Mouse (Mus musculus): ENCODE measurements at regions not wholly inside any gene's neighbourhood (a gene's known extent, or its start where the extent isn't known, plus 50 kb on each side); places are given as distances from the start of the nearest gene placed in this dataset.

- DNase-seq (ENCODE audit: low read depth), result no peak
Measured at GRCm38 (mm10) chr3:78782766-78783165, 503.6 kb downstream of the Rapgef2 start.

- no peak for DNase-seq (ENCODE audit: low read depth)
Measured at GRCm38 (mm10) chr3:78755686-78756476, 530.4 kb downstream of the Rapgef2 start.

- no peak for DNase-seq (ENCODE audit: low read depth)
Measured at GRCm38 (mm10) chr3:78736111-78736510, 550.2 kb downstream of the Rapgef2 start.

DNA sequence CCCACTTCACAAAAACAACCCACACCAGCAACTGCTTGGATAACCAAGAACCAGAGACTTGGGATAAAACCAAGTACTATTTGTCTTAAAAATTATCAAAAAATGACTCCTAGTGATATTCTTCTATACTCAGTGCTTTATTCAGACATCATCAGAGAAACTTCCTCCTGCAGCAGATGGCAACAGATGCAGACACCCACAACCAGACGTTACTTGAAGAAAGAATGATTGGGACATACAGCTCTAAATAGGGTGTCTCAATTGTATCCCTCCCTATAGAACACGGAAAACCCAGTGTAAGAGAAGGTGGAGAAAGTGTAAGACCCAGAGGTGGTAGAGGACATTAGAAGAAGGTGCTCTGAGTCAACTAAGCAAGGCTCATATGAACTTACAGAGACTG is 569.6 kb downstream of the Rapgef2 start:
- DNase-seq (ENCODE audit: low read depth), result no peak

DNA sequence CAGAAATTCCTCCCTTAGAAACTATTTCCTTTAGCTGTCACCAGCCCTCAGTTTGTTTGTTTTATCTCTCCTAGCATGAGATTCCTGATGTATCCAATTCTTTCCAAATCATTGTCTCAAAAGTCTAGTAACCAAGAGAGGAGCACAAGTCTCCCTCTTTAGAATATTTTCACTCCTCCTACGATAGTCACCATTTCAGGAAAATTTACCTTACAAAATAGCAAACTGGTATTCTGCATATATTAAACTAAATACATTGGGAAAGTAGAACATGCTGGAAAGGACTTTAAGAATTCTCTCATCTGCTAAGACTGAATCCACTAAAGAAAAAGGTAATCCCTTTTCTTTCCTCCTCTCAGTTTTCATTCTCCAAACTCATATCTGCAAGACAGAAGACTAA is 578.6 kb downstream of the Rapgef2 start:
- no peak for DNase-seq (ENCODE audit: low read depth)

DNA sequence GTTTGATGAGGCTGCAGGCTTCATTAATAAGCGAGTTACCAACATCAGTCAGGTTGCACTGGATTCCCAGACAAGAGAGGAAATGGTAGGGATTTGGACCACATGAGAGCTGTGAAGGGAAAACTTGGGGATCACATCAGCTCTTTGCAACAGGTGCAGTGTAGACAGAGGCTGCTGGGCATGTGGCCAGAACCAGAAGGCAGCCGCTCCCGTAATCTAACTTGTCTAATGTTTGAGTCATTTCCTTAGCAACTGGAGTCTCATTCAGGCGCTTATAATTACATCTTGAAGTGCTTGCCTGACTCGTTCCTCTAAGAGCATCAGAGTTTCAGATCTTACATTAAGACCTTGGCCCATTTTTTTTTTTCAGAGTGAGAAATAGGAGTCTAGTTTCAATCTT is 587.4 kb downstream of the Rapgef2 start:
- no peak for DNase-seq (ENCODE audit: low read depth)

GRCm38 (mm10) chr3:78691499-78691898 is 594.8 kb downstream of the Rapgef2 start:
- no peak for DNase-seq (ENCODE audit: low read depth)

GRCm38 (mm10) chr3:78677656-78678055 is 608.7 kb downstream of the Rapgef2 start:
- DNase-seq (ENCODE audit: low read depth), result no peak

DNA sequence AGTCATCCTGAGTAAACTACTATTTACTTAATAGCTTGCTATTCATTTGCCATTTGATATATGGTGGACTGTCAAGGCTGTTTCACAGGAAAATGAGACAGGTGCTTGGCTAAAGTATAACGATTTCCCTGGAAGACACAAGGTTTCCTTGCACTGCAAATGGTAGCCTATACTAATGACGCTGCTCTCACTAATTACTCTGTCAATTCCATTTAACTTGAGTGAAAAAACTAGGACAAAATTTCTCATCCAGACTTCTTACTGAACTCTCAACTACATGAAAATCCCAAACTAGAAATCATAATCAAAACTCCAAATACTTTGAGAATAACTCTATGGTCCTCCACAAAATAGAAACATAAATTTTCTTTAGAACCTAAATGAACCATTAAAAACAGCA is 609.5 kb downstream of the Rapgef2 start:
- no peak for DNase-seq (ENCODE audit: low read depth)

GRCm38 (mm10) chr3:78674529-78675187 is 611.7 kb downstream of the Rapgef2 start:
- no peak for DNase-seq (ENCODE audit: low read depth)

- no peak for DNase-seq (ENCODE audit: low read depth)
Measured at GRCm38 (mm10) chr3:78668050-78668449, 618.3 kb downstream of the Rapgef2 start.

DNA sequence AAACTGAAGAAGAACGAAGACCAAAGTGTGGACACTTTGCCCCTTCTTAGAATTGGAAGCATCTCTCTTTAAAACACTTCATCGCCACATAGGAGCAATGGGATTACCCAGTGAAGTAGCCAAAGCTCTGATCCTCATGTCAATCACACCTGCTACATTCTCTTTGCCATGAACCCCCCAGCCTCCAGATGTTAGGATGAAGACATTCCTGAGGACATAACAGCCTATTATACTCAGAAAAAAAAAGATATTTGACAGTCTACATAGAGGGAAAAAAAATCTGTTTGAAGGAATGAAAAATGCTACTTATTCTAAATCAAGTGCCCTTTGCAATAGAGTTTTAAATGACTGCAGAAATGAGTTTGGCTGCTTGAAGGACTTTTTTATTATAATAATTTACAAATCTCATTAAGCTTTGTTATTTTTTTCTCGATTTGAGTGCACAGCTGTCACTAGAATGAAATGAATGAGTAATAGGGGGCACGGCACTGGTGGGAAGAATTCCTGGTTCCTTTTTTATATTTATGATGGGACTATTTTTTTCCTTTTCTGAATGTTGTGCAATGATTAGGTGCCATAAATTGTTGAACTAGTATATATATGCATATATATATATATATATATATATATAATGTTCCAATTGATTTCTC is 618.8 kb downstream of the Rapgef2 start:
- no peak for DNase-seq (ENCODE audit: low read depth)

- DNase-seq (ENCODE audit: low read depth), result no peak
Measured at GRCm38 (mm10) chr3:78648115-78648514, 638.2 kb downstream of the Rapgef2 start.

GRCm38 (mm10) chr3:78635386-78635785 is 650.9 kb downstream of the Rapgef2 start:
- no peak for DNase-seq (ENCODE audit: low read depth)

- DNase-seq (ENCODE audit: low read depth), result peak; percentile 0
Measured at GRCm38 (mm10) chr3:78618900-78619299, 667.4 kb downstream of the Rapgef2 start.

GRCm38 (mm10) chr3:78594718-78595236 is 691.5 kb downstream of the Rapgef2 start:
- DNase-seq (ENCODE audit: low read depth), result no peak

DNA sequence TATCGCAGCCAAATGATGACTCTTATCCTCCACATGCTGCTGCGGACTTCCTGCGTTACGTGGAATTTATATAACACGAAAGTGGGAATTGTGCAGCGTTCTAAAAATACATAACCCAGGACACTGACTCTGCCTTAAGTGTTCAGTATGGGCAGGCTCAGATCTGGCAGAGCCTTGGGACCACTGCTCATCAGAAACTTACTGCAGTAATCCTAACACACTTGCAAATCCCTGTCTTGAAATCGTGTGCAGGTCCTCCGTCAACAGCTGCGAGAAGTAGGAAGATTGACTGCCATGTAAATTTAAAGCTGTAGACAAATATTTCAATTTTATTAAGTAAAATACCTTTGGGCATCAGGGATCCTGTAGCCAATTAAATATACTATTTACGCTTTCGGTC is 692.0 kb downstream of the Rapgef2 start:
- no peak for DNase-seq (ENCODE audit: low read depth)

DNA sequence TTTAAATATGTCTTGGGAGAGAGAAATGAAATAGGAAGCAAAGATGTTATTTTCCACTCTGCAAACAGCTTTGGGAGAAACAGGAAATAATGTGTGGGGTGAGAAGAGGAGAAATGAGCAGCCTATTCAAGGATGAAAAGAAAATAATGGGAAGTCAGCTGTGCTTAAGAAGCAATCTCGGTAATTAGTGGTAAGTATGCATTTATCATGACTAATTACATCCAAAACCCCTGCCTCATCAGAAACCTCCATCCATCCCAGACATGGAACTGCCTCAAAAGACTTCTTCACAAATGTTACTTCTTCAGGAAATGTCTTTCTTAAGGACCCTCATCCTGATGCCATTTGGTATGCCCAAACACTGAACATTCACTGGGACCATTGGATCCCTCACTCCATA is 699.7 kb downstream of the Rapgef2 start:
- DNase-seq (ENCODE audit: low read depth), result no peak

GRCm38 (mm10) chr3:78581868-78582267 is 704.4 kb downstream of the Rapgef2 start:
- no peak for DNase-seq (ENCODE audit: low read depth)

GRCm38 (mm10) chr3:78581100-78581499 is 705.2 kb downstream of the Rapgef2 start:
- DNase-seq (ENCODE audit: low read depth), result no peak

DNA sequence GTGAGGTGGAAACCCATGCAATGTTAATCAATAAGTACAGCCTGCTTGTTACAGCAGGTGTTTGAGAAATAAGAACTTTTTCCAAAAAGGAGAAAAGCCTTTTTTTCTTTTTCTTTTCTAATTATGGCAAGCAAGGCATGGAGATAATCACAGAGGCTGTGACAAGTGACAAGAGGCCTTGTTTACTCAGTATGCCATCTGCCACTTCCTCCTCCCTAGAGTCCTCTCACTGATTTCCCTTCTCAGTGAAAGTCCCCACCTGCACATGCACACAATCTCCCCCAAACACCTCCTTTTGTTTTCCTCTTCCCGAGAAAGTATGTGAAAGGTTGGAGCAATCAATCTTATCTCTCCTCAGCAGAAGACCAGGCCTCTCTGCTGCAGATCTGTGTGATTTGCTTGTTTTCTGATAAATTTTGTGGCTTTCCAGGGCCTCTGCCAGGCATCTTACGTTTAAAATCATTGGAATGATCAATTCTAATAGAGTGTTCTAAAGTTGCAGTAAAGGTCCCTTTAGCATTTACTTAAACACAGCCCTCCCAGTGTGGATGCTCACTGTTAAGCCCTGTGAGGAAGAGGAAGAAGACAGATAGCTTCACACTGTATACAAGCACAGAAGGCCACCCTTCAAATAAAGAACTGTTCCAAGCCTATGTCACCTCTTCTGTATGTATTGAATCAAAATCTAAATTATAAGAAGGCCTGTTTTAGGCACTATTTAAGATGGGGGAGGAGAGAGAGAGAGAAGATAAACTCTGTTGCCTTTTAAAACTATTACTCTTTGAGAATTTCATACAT is 710.5 kb downstream of the Rapgef2 start:
- DNase-seq (ENCODE audit: low read depth), result no peak

GRCm38 (mm10) chr3:78574807-78575206 is 711.5 kb downstream of the Rapgef2 start:
- no peak for DNase-seq (ENCODE audit: low read depth)

Data from c-Kit-positive CD71-negative TER-119-negative erythroid progenitor cells, embryonic 14.5 days (primary cell).